In genomic region chr1:43880396-43880795, GRCm38 (mm10) we compare ENCODE assay signal across 27 mouse cellular contexts. TPM values are rescaled to one million over a fixed set of nuclear protein-coding genes. Genes with fewer than 3 reads are reported as not detected.
DNase-seq lines count a peak whose midpoint lies in the region; ATAC-seq lines count a peak whose summit lies in the region.
"Had no signal": no experiment of that assay in that cellular context is flagged by ENCODE, and none has a peak within 500 bp of the region (broad histone marks: within the 10 kb centered on the region; RNA-seq: fewer than 3 reads in every experiment).

No protein-coding gene starts in this region.

- WGBS in hindbrain, embryonic 12.5 days = 85% methylated on average over 3 of the region's 3 CpGs

- no peaks in the 10 kb centered on the region for H3K27me3 ChIP-seq in hindbrain, embryonic 12.5 days
- H3K27me3 ChIP-seq: heart, embryonic 13.5 days; hindbrain, embryonic 13.5 days; intestine, embryonic 15.5 days; limb, embryonic 13.5 days; liver, embryonic 12.5 days; megakaryocyte, embryonic 14.5 days; midbrain, embryonic 15.5 days had no signal

- H3K27ac ChIP-seq in hindbrain, embryonic 12.5 days = no peak overlapping the region
- H3K27ac ChIP-seq: forebrain, embryonic 10.5 days; heart, embryonic 13.5 days; hindbrain, embryonic 13.5 days; intestine, embryonic 15.5 days; limb, embryonic 13.5 days; liver, embryonic 12.5 days; midbrain, embryonic 15.5 days had no signal

- H3K9me3 ChIP-seq in hindbrain, embryonic 12.5 days (replicated peaks) = no peaks in the 10 kb centered on the region
- H3K9me3 ChIP-seq: forebrain, embryonic 10.5 days; heart, embryonic 13.5 days; hindbrain, embryonic 13.5 days; intestine, embryonic 15.5 days; limb, embryonic 13.5 days; liver, embryonic 12.5 days; megakaryocyte, embryonic 14.5 days; midbrain, embryonic 15.5 days had no signal

- H3K9ac ChIP-seq in hindbrain, embryonic 12.5 days = no peak overlapping the region
- H3K9ac ChIP-seq: forebrain, postnatal 0 days; heart, embryonic 13.5 days; hindbrain, embryonic 13.5 days; intestine, embryonic 15.5 days; limb, embryonic 13.5 days; liver, embryonic 12.5 days; midbrain, embryonic 15.5 days had no signal

- no peaks in the 10 kb centered on the region for H3K36me3 ChIP-seq in hindbrain, embryonic 12.5 days
- H3K36me3 ChIP-seq: forebrain, embryonic 10.5 days; heart, embryonic 13.5 days; hindbrain, embryonic 13.5 days; intestine, embryonic 15.5 days; limb, embryonic 13.5 days; liver, embryonic 12.5 days; midbrain, embryonic 15.5 days had no signal

- no peak overlapping the region for H3K4me2 ChIP-seq in hindbrain, embryonic 12.5 days (replicated peaks)
- H3K4me2 ChIP-seq: heart, embryonic 13.5 days; hindbrain, embryonic 13.5 days; intestine, embryonic 15.5 days; limb, embryonic 13.5 days; liver, embryonic 12.5 days; midbrain, embryonic 15.5 days had no signal

- ATAC-seq in inflammation-experienced regulatory T-cells, adult 6 months = peak; percentile 95
- ATAC-seq in hindbrain, embryonic 12.5 days (ENCODE audit: low FRiP score) = no peak
- ATAC-seq: forebrain, postnatal 0 days; intestine, embryonic 15.5 days; liver, embryonic 12.5 days; midbrain, embryonic 15.5 days had no signal

- H3K4me3 ChIP-seq in hindbrain, embryonic 12.5 days = no peak overlapping the region
- H3K4me3 ChIP-seq: forebrain, embryonic 10.5 days; heart, embryonic 13.5 days; hindbrain, embryonic 13.5 days; intestine, embryonic 15.5 days; limb, embryonic 13.5 days; liver, embryonic 12.5 days; megakaryocyte, embryonic 14.5 days; midbrain, embryonic 15.5 days; myocyte had no signal

- H3K4me1 ChIP-seq in hindbrain, embryonic 12.5 days = peaks cover 5% of the 10 kb centered on the region; the same call in 1 of the 2 replicates
- H3K4me1 ChIP-seq: heart, embryonic 13.5 days; intestine, embryonic 15.5 days; liver, embryonic 12.5 days; megakaryocyte, embryonic 14.5 days; midbrain, embryonic 15.5 days had no signal

- peak; percentile 16 for DNase-seq in A20 (ENCODE audit: low read depth, low spot score)
- peak; percentile 69 for DNase-seq in CD4-positive, CD25-positive, alpha-beta regulatory T cell, adult 2 months (ENCODE audit: low read depth, low spot score)
- peak; percentile 58 for DNase-seq in thymus, postnatal 14 days
- no peak for DNase-seq in layer of hippocampus, adult 9-11 months
- no peak for DNase-seq in heart, postnatal 4 days
- DNase-seq: adrenal gland, adult 2 months; cerebellum, adult 18-20 months; cerebellum, postnatal 14 days; forebrain, postnatal 0 days; gastrocnemius, postnatal 25 days; heart, adult 18-20 months; heart, postnatal 14 days; kidney, adult 9 months; kidney, postnatal 14 days; lung, adult 2 months; lung, postnatal 14 days had no signal

RNA-seq across cellular contexts. Expression of gene Uxs1, which starts 52.8 kb away (rescaled TPM):
- polyA plus RNA-seq in inflammation-experienced regulatory T-cells, adult 6 months (2017; shearing (Covaris generic)) = 10 to 100 TPM; 11.7 to 20.0 (median 15.8) TPM
- total RNA-seq in heart, postnatal 4 days (2021) = 10 to 100 TPM; 15.7 to 18.9 TPM
- 22.5 and 24.6 TPM in 2 replicates for polyA plus RNA-seq in hindbrain, embryonic 12.5 days (2016; fragmentation: Nextera tagmentation; extraction: Ambion mirVana)

RNA-seq across cellular contexts. Expression of gene Tpp2, which starts 53.1 kb away (rescaled TPM):
- polyA plus RNA-seq in inflammation-experienced regulatory T-cells, adult 6 months (2017; shearing (Covaris generic)) = 100 to 1,000 TPM; 116 to 130 (median 128) TPM
- 10 to 100 TPM; 49.4 to 51.6 TPM for total RNA-seq in heart, postnatal 4 days (2021)
- 64.0 and 70.9 TPM in 2 replicates for polyA plus RNA-seq in hindbrain, embryonic 12.5 days (2016; fragmentation: Nextera tagmentation; extraction: Ambion mirVana)

Comparison
In these comparisons a context has a peak if more than half of its experiments do, and no peak if none do; other contexts are left out.
1. DNase-seq: peak in A20 (single experiment), CD4-positive, CD25-positive, alpha-beta regulatory T cell, adult 2 months (single experiment) and thymus, postnatal 14 days (single experiment); none in layer of hippocampus, adult 9-11 months (single experiment) and heart, postnatal 4 days (single experiment).